Mouse (Mus musculus) spleen, adult 2 months (tissue): ENCODE measurements around the gene Ccdc102a.

Experiments
- CTCF ChIP-seq: fragments of 200-500 bp; IDR thresholded peaks from 2 replicates; pipeline ENCODE4 v1.5.1; 2011; ENCODE audit warnings: mild to moderate bottlenecking, inconsistent platforms; ENCODE audit not compliant: insufficient read depth, insufficient read length, insufficient replicate concordance; ENCODE audit errors: extremely low read depth
- POLR2A ChIP-seq: fragments of 200-500 bp; IDR thresholded peaks from 2 replicates; pipeline ENCODE4 v1.6.1; 2011; ENCODE audit warnings: low read depth, low read length, inconsistent platforms

DNA sequence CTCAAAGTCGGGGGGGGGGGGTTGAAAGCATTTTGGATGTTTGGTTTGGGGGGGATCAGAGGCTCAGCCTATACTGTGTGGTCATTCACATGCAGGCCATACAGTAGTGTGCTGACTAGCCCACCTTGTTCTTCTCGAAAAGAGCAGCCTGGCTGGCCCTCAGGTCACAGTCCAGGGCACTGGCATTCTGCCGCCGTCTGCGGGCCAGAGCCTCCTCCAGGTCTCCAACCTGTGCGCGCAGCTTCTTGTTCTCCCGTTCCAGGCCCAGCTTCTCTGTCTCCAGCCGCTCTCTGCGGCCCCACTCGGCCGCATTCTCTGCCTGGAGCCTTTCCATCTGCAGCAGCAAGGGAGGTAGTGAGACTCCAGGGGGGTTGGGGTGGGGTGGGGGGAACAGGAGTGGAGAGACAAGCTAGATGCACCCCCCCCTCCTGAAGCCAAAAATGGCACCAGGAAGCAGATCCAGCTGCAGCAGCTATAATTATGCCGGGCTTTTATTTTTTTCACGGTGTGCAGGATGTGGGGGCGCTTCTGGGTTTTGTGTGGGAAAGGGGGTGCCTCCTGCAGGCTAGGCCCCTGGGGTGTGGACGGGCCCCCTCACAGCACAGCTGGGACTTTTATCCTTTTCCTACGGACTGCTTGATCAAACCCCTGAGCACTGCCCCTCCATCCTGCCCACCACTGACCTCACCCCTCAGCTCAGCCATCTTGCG, 10.2 kb downstream of the Ccdc102a start:
- TF ChIP-seq CTCF: no peak
- no peak for TF ChIP-seq POLR2A
